9 mouse cellular contexts compared by ENCODE assay signal in genomic region chr2:83771155-83771812, GRCm38 (mm10). TPM values are rescaled to one million over a fixed set of nuclear protein-coding genes. Genes with fewer than 3 reads are reported as not detected.
DNase-seq lines count a peak whose midpoint lies in the region; ATAC-seq and TF ChIP-seq lines count a peak whose summit lies in the region.
"Had no signal": no experiment of that assay in that cellular context is flagged by ENCODE, and none has a peak within 500 bp of the region (broad histone marks: within the 10 kb centered on the region; RNA-seq: fewer than 3 reads in every experiment).

No protein-coding gene starts in this region.

- intact Hi-C loops in left cerebral cortex, postnatal 25 days (cut with DNase I), result loop anchor here (1.0 to 5.0 kb wide), 3 partner anchors 46 to 146 kb away; partner anchors contain the start of gene Itgav

- no peak overlapping the region for H3K4me2 ChIP-seq in forebrain, embryonic 11.5 days (ENCODE audit: low read depth, low read length, severe bottlenecking)
- H3K4me2 ChIP-seq: limb, embryonic 15.5 days had no signal

- H3K36me3 ChIP-seq in forebrain, embryonic 11.5 days (ENCODE audit: control insufficient read depth, insufficient read depth, low read length), result no peaks in the 10 kb centered on the region; the same call in 1 of the 2 replicates
- peaks cover 74% of the 10 kb centered on the region for H3K36me3 ChIP-seq in forebrain, embryonic 10.5 days (replicated peaks)
- H3K36me3 ChIP-seq in G1E (replicated peaks), result peaks cover 61% of the 10 kb centered on the region

- no peaks in the 10 kb centered on the region for H3K9me3 ChIP-seq in forebrain, embryonic 11.5 days (ENCODE audit: control insufficient read depth, low read length)
- no peaks in the 10 kb centered on the region for H3K9me3 ChIP-seq in forebrain, embryonic 10.5 days
- H3K9me3 ChIP-seq in G1E (replicated peaks), result no peaks in the 10 kb centered on the region
- H3K9me3 ChIP-seq: limb, embryonic 15.5 days had no signal

- H3K27me3 ChIP-seq in forebrain, embryonic 11.5 days (ENCODE audit: control insufficient read depth, insufficient read depth, low read length), result no peaks in the 10 kb centered on the region
- no peaks in the 10 kb centered on the region for H3K27me3 ChIP-seq in forebrain, embryonic 10.5 days (ENCODE audit: poor library complexity, severe bottlenecking)
- no peaks in the 10 kb centered on the region for H3K27me3 ChIP-seq in G1E (ENCODE audit: insufficient read depth, low read length)
- H3K27me3 ChIP-seq: limb, embryonic 15.5 days had no signal

- ATAC-seq in forebrain, embryonic 11.5 days (replicated peaks; ENCODE audit: low FRiP score), result no peak
- ATAC-seq in G1E (ENCODE audit: extremely low read depth, insufficient number of reproducible peaks, low FRiP score, poor library complexity, severe bottlenecking), result peak; percentile 83
- ATAC-seq in frontal cortex, adult (ENCODE audit: low TSS enrichment), result peak; percentile 99

- no peaks in the 10 kb centered on the region for H3K4me1 ChIP-seq in forebrain, embryonic 11.5 days (replicated peaks; ENCODE audit: control insufficient read depth, insufficient read depth, low read length)
- H3K4me1 ChIP-seq in forebrain, embryonic 10.5 days, result no peaks in the 10 kb centered on the region
- no peaks in the 10 kb centered on the region; the same call in 1 of the 2 replicates for H3K4me1 ChIP-seq in G1E (ENCODE audit: insufficient read depth, low read depth, low read length)
- H3K4me1 ChIP-seq: limb, embryonic 15.5 days had no signal

- no peak overlapping the region for H3K9ac ChIP-seq in forebrain, embryonic 11.5 days (ENCODE audit: low read length)
- H3K9ac ChIP-seq: limb, embryonic 15.5 days had no signal

- no peak overlapping the region for H3K27ac ChIP-seq in forebrain, embryonic 11.5 days (ENCODE audit: low read depth, low read length)
- no peak overlapping the region for H3K27ac ChIP-seq in forebrain, embryonic 10.5 days
- H3K27ac ChIP-seq: limb, embryonic 15.5 days had no signal

- no peak overlapping the region for H3K4me3 ChIP-seq in forebrain, embryonic 11.5 days (ENCODE audit: low read depth, low read length)
- no peak overlapping the region for H3K4me3 ChIP-seq in forebrain, embryonic 10.5 days
- no peak overlapping the region for H3K4me3 ChIP-seq in G1E (ENCODE audit: low read depth, low read length)
- H3K4me3 ChIP-seq: limb, embryonic 15.5 days had no signal

- peak; percentile 55 for DNase-seq in forebrain, embryonic 11.5 days (ENCODE audit: low spot score)
- no peak for DNase-seq in forebrain, embryonic 10.5 days (ENCODE audit: extremely low spot score, low spot score)
- peak; percentile 12 for DNase-seq in G1E (ENCODE audit: low spot score)
- DNase-seq in cerebellum, adult 11-12 months, result peak; percentile 41
- peak; percentile 41 for DNase-seq in kidney, adult 11 months
- DNase-seq in left cerebral cortex, postnatal 25 days (ENCODE audit: low spot score in 2 of 2), result peak; percentile 64 to 87
- peak; percentile 72 to 80 for DNase-seq in right cerebral cortex, postnatal 10 days (ENCODE audit: low spot score in 2 of 2)

- 59% methylated on average over 7 of the region's 7 CpGs for WGBS in forebrain, embryonic 11.5 days
- 66% methylated on average over 7 of the region's 7 CpGs for WGBS in forebrain, embryonic 10.5 days

- no peak for TF ChIP-seq CTCF in G1E (IDR thresholded peaks at IDR 0.05; ENCODE audit: low read depth, low read length)

RNA-seq across cellular contexts. Expression of gene Fam171b, which starts 41.2 kb away (rescaled TPM):
- polyA plus RNA-seq in forebrain, embryonic 11.5 days (2014; fragmentation: Nextera tagmentation; extraction: Ambion mirVana), result 56.6 and 58.9 TPM in 2 replicates
- 34.4 and 37.5 TPM in 2 replicates for polyA plus RNA-seq in forebrain, embryonic 10.5 days (2016; fragmentation: Nextera tagmentation; extraction: Ambion mirVana)
- total RNA-seq in G1E (2014; fragmentation: Nextera tagmentation) (not detected in 2 replicates), G1E (2017) (under 0.01 and 1.0 TPM in 2 replicates)
- not detected in 2 replicates for polyA plus RNA-seq in G1E (2012)
- total RNA-seq in left cerebral cortex, postnatal 25 days (2021), result 100 to 1,000 TPM; 205 to 213 TPM

RNA-seq across cellular contexts. Expression of gene Itgav, which starts 47.1 kb away (rescaled TPM):
- 43.8 and 48.3 TPM in 2 replicates for polyA plus RNA-seq in forebrain, embryonic 11.5 days (2014; fragmentation: Nextera tagmentation; extraction: Ambion mirVana)
- polyA plus RNA-seq in forebrain, embryonic 10.5 days (2016; fragmentation: Nextera tagmentation; extraction: Ambion mirVana), result 35.5 and 35.6 TPM in 2 replicates
- total RNA-seq in G1E (2014; fragmentation: Nextera tagmentation) (26.0 and 27.8 TPM in 2 replicates), G1E (2017) (17.5 and 18.0 TPM in 2 replicates)
- 19.8 and 24.1 TPM in 2 replicates for polyA plus RNA-seq in G1E (2012)
- 100 to 1,000 TPM; 116 to 131 TPM for total RNA-seq in left cerebral cortex, postnatal 25 days (2021)

Comparison
In these comparisons a context has a peak if more than half of its experiments do, and no peak if none do; other contexts are left out.
1. RNA of gene Fam171b, which starts 41.2 kb away (polyA plus RNA-seq): 56.6 to 58.9 TPM in forebrain, embryonic 11.5 days and 34.4 to 37.5 TPM in forebrain, embryonic 10.5 days; not detected in G1E; every median in the first group is over 10 times any median in the second.